In genomic region chr13:19674025-19674424, GRCm38 (mm10) we compare ENCODE assay signal across 38 mouse cellular contexts. TPM values are rescaled to one million over a fixed set of nuclear protein-coding genes. Genes with fewer than 3 reads are reported as not detected.
"Had no signal": no experiment of that assay in that cellular context is flagged by ENCODE, and none has a peak within 500 bp of the region (broad histone marks: within the 10 kb centered on the region; RNA-seq: fewer than 3 reads in every experiment).

No protein-coding gene starts in this region.

- DNase-seq: left cerebral cortex, postnatal 4 days; liver; liver, embryonic 13.5 days; liver, postnatal 0 days; lung, adult 18-20 months; lung, adult 2 months; lung, embryonic 14.5 days; lung, postnatal 10 days; lung, postnatal 14 days; lung, postnatal 36 days; lung, postnatal 4 days had no signal

- H3K9ac ChIP-seq: limb, embryonic 12.5 days; limb, embryonic 13.5 days; limb, embryonic 15.5 days; liver, embryonic 12.5 days; liver, embryonic 13.5 days; liver, embryonic 14.5 days; liver, embryonic 15.5 days; liver, postnatal 0 days; lung, embryonic 14.5 days; lung, embryonic 15.5 days; midbrain, embryonic 12.5 days; midbrain, embryonic 13.5 days; midbrain, embryonic 15.5 days; neural tube, embryonic 12.5 days had no signal

- H3K9me3 ChIP-seq: limb, embryonic 10.5 days; limb, embryonic 12.5 days; limb, embryonic 13.5 days; limb, embryonic 15.5 days; liver, embryonic 12.5 days; liver, embryonic 13.5 days; liver, embryonic 15.5 days; lung, embryonic 15.5 days; megakaryocyte, embryonic 14.5 days; midbrain, embryonic 10.5 days; midbrain, embryonic 12.5 days; midbrain, embryonic 13.5 days; midbrain, embryonic 15.5 days; neural tube, embryonic 12.5 days had no signal

- H3K27me3 ChIP-seq: limb, embryonic 12.5 days; limb, embryonic 13.5 days; limb, embryonic 15.5 days; liver, embryonic 12.5 days; liver, embryonic 13.5 days; liver, embryonic 15.5 days; lung, embryonic 15.5 days; megakaryocyte, embryonic 14.5 days; midbrain, embryonic 12.5 days; midbrain, embryonic 13.5 days; midbrain, embryonic 15.5 days; neural tube, embryonic 12.5 days had no signal

- H3K36me3 ChIP-seq: limb, embryonic 10.5 days; limb, embryonic 12.5 days; limb, embryonic 13.5 days; limb, embryonic 15.5 days; liver, embryonic 12.5 days; liver, embryonic 13.5 days; liver, embryonic 15.5 days; lung, embryonic 15.5 days; midbrain, embryonic 10.5 days; midbrain, embryonic 12.5 days; midbrain, embryonic 13.5 days; midbrain, embryonic 15.5 days; neural tube, embryonic 12.5 days had no signal

- ATAC-seq: liver, embryonic 12.5 days; liver, postnatal 0 days; lung, postnatal 0 days; midbrain, embryonic 13.5 days; midbrain, embryonic 15.5 days; midbrain, embryonic 16.5 days had no signal

- H3K4me2 ChIP-seq: limb, embryonic 12.5 days; limb, embryonic 13.5 days; limb, embryonic 15.5 days; liver, embryonic 11.5 days; liver, embryonic 12.5 days; liver, embryonic 13.5 days; liver, embryonic 15.5 days; lung, embryonic 14.5 days; lung, embryonic 15.5 days; midbrain, embryonic 11.5 days; midbrain, embryonic 12.5 days; midbrain, embryonic 13.5 days; midbrain, embryonic 15.5 days; neural tube, embryonic 12.5 days had no signal

- H3K27ac ChIP-seq: limb, embryonic 10.5 days; limb, embryonic 12.5 days; limb, embryonic 13.5 days; limb, embryonic 15.5 days; liver, embryonic 12.5 days; liver, embryonic 13.5 days; liver, embryonic 14.5 days; liver, embryonic 15.5 days; lung, embryonic 15.5 days; macrophage; midbrain, embryonic 10.5 days; midbrain, embryonic 12.5 days; midbrain, embryonic 13.5 days; midbrain, embryonic 15.5 days; neural tube, embryonic 12.5 days had no signal

- H3K4me1 ChIP-seq: limb, embryonic 10.5 days; limb, embryonic 12.5 days; limb, embryonic 13.5 days; limb, embryonic 15.5 days; liver, embryonic 12.5 days; liver, embryonic 13.5 days; liver, embryonic 15.5 days; lung, embryonic 15.5 days; megakaryocyte, embryonic 14.5 days; midbrain, embryonic 10.5 days; midbrain, embryonic 12.5 days; midbrain, embryonic 13.5 days; midbrain, embryonic 15.5 days; neural tube, embryonic 12.5 days had no signal

- H3K4me3 ChIP-seq: limb, embryonic 10.5 days; limb, embryonic 12.5 days; limb, embryonic 13.5 days; limb, embryonic 15.5 days; liver, embryonic 12.5 days; liver, embryonic 13.5 days; liver, embryonic 15.5 days; lung, embryonic 15.5 days; megakaryocyte, embryonic 14.5 days; midbrain, embryonic 10.5 days; midbrain, embryonic 12.5 days; midbrain, embryonic 13.5 days; midbrain, embryonic 15.5 days; myocyte; neural tube, embryonic 12.5 days had no signal

RNA-seq across cellular contexts. Expression of gene Nme8, which starts 23.6 kb away (rescaled TPM):
- polyA plus RNA-seq: limb, embryonic 10.5 days; limb, embryonic 11.5 days; limb, embryonic 12.5 days; limb, embryonic 13.5 days; limb, embryonic 14.5 days; limb, embryonic 15.5 days; liver, adult 2 months; liver, embryonic 11.5 days; liver, embryonic 12.5 days; liver, embryonic 13.5 days; liver, embryonic 14.5 days; liver, embryonic 15.5 days; liver, embryonic 16.5 days; liver, postnatal 0 days; lung, adult 2 months; lung, embryonic 14.5 days; lung, embryonic 15.5 days; lung, embryonic 16.5 days; macrophage; midbrain, embryonic 10.5 days; midbrain, embryonic 11.5 days; midbrain, embryonic 12.5 days; midbrain, embryonic 13.5 days; midbrain, embryonic 14.5 days; myocyte; neural tube, embryonic 11.5 days; neural tube, embryonic 12.5 days had no signal

RNA-seq across cellular contexts. Expression of gene Sfrp4, which starts 51.1 kb away (rescaled TPM):
- polyA plus RNA-seq: macrophage had no signal
